Mouse (Mus musculus) ES-Bruce4 (cell line): ENCODE measurements around the gene 3425401B19Rik. TPM values are rescaled to one million over a fixed set of nuclear protein-coding genes. Genes with fewer than 3 reads are reported as not detected.

Experiments
- H3K27ac ChIP-seq: 2 replicates; pipeline ENCODE4 v1.5.1; 2012; ENCODE audit warnings: low read length, inconsistent platforms; ENCODE audit not compliant: insufficient read depth
- H3K27me3 ChIP-seq: 2 replicates; pipeline ENCODE4 v1.6.1; 2012; ENCODE audit warnings: mild to moderate bottlenecking, low read length, inconsistent platforms; ENCODE audit not compliant: control insufficient read depth, poor library complexity, insufficient read depth, severe bottlenecking
- H3K36me3 ChIP-seq: 2 replicates; pipeline ENCODE4 v1.6.1; 2012; ENCODE audit warnings: inconsistent platforms, mild to moderate bottlenecking, low read length, moderate library complexity; ENCODE audit not compliant: control insufficient read depth, poor library complexity, insufficient read depth, severe bottlenecking
- H3K4me1 ChIP-seq: one replicate; pipeline ENCODE4 v1.8.1; 2011; ENCODE audit warnings: low read length; ENCODE audit not compliant: control insufficient read depth, insufficient read depth
- H3K4me3 ChIP-seq: 2 replicates; pipeline ENCODE4 v1.5.1; 2011; ENCODE audit warnings: low read depth, mild to moderate bottlenecking, low read length
- H3K9ac ChIP-seq: 2 replicates; pipeline ENCODE4 v1.6.1; 2012; ENCODE audit warnings: low read depth, mild to moderate bottlenecking, inconsistent platforms; ENCODE audit not compliant: poor library complexity, severe bottlenecking
- H3K9me3 ChIP-seq: replicated peaks from 2 replicates; pipeline ENCODE4 v1.6.1; 2012; ENCODE audit warnings: mild to moderate bottlenecking, low read length, inconsistent platforms; ENCODE audit not compliant: control insufficient read depth, poor library complexity, insufficient read depth, severe bottlenecking
- CTCF ChIP-seq: IDR thresholded peaks from one replicate; pipeline ENCODE4 v1.8.1; 2011; ENCODE audit warnings: low read depth, low read length
- EP300 ChIP-seq: IDR thresholded peaks from 2 replicates; pipeline ENCODE4 v1.6.1; 2011; ENCODE audit warnings: low read depth, low read length; ENCODE audit not compliant: insufficient read depth
- POLR2A ChIP-seq: IDR thresholded peaks from one replicate; pipeline ENCODE4 v1.8.1; 2011; ENCODE audit warnings: low read length; ENCODE audit not compliant: insufficient read depth
- polyA plus RNA-seq: library from polyadenylated mRNA; stranded (reverse); fragments of >200 nt; gene quantifications from 2 replicates; pipeline ENCODE4 v1.2.4, GENCODE M21; 2011; ENCODE audit warnings: low read depth; ENCODE audit not compliant: missing spikeins, insufficient read depth, insufficient read length

The 3425401B19Rik gene
- polyA plus RNA-seq, 1 experiment, result not detected

DNA sequence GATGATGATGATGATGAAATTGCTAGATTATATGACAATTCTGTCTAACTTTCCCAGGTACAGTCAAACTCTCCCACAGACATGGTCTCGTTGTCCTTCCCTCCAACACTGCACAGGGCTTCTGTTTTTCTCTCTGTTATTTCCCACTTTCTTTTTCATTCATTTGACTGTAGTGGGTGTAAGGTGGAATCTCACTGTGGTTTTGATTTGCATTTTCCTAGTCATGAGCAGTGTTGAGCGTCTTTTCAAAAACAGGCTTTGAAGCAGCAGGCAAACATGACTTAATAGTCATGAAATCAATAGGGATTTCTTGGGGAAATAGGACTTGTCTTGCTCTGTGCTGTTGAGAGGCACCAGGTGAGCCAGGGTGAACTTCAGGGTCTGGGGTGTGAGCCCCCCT, 11.3 kb upstream of the 3425401B19Rik start:
- TF ChIP-seq POLR2A (no peak), CTCF (no peak), EP300 (no peak)
- Histone ChIP-seq H3K27me3 (no peaks in the 10 kb centered on the region), H3K4me3 (no peak overlapping the region), H3K4me1 (no peaks in the 10 kb centered on the region), H3K9ac (no peak overlapping the region), H3K27ac (no peak overlapping the region), H3K36me3 (no peaks in the 10 kb centered on the region), H3K9me3 (no peaks in the 10 kb centered on the region)

GRCm38 (mm10) chr14:32695906-32696305, 10.8 kb upstream of the 3425401B19Rik start:
- Histone ChIP-seq H3K9ac (no peak overlapping the region), H3K27me3 (no peaks in the 10 kb centered on the region), H3K36me3 (no peaks in the 10 kb centered on the region), H3K27ac (no peak overlapping the region), H3K4me3 (no peak overlapping the region), H3K9me3 (no peaks in the 10 kb centered on the region), H3K4me1 (no peaks in the 10 kb centered on the region)
- TF ChIP-seq CTCF, result no peak
- no peak for TF ChIP-seq EP300
- no peak for TF ChIP-seq POLR2A

DNA sequence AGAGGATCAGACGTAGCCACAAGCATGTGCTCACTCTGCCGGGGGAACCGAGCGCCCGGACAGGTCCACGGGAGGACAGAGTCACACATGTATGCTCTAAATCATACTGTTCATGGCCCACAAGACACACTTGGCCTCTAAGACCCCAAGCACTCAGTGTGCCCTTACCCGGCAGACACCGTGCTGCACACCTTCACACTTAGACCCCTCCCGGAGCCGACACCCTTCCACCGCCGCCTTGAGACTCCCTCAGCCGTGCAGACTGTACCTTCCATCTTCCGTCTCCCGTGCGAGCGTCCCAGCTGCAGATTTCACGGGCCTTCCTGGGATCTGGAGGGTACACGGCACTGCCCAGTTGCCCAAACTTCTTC, 373 bp downstream of the 3425401B19Rik start:
- no peak for TF ChIP-seq EP300
- TF ChIP-seq CTCF, result no peak
- TF ChIP-seq POLR2A, result no peak
- no peak overlapping the region for H3K9ac ChIP-seq
- no peaks in the 10 kb centered on the region for H3K9me3 ChIP-seq
- H3K4me1 ChIP-seq, result no peaks in the 10 kb centered on the region
- H3K27ac ChIP-seq, result no peak overlapping the region
- H3K36me3 ChIP-seq, result no peaks in the 10 kb centered on the region
- H3K4me3 ChIP-seq, result no peak overlapping the region
- H3K27me3 ChIP-seq, result no peaks in the 10 kb centered on the region

- Histone ChIP-seq H3K4me3 (no peak overlapping the region), H3K27me3 (no peaks in the 10 kb centered on the region), H3K4me1 (no peaks in the 10 kb centered on the region), H3K27ac (no peak overlapping the region), H3K9me3 (no peaks in the 10 kb centered on the region), H3K9ac (no peak overlapping the region), H3K36me3 (no peaks in the 10 kb centered on the region)
- TF ChIP-seq POLR2A, result no peak
- TF ChIP-seq CTCF, result no peak
- no peak for TF ChIP-seq EP300
Measured at GRCm38 (mm10) chr14:32683982-32684734, 935 bp downstream of the 3425401B19Rik start.

DNA sequence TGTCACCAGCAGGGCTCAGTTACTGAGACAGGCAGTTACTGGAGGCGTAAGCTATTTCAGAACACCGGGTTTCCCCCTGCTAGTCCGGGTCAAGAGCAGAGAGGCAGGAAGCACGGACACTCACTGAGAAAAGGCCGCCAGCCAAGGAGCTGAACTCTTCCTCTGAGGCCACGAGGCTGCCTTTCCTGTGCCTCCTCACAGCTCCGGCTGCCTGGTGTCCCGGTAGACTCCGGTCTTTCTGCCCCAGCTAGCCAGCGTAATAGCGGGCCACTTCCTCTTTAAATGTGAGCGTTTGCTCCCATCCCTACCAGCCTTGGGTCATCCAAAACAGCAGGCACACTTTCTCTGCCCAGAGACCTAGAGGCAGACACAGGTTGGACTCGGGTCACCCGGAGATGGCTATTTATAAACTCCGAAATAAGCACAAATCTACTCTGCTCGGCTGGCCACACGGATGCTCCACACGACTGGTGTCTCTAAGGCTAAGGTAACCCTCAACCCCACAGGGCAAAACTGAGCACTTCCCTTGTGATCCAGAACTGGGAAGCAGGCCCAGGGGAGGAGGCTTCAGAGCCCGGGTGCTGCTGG, 1.7 kb downstream of the 3425401B19Rik start:
- Histone ChIP-seq H3K27ac (no peak overlapping the region), H3K9ac (no peak overlapping the region), H3K4me3 (no peak overlapping the region), H3K27me3 (no peaks in the 10 kb centered on the region), H3K4me1 (no peaks in the 10 kb centered on the region), H3K36me3 (no peaks in the 10 kb centered on the region), H3K9me3 (no peaks in the 10 kb centered on the region)
- TF ChIP-seq POLR2A (no peak), CTCF (no peak), EP300 (no peak)

DNA sequence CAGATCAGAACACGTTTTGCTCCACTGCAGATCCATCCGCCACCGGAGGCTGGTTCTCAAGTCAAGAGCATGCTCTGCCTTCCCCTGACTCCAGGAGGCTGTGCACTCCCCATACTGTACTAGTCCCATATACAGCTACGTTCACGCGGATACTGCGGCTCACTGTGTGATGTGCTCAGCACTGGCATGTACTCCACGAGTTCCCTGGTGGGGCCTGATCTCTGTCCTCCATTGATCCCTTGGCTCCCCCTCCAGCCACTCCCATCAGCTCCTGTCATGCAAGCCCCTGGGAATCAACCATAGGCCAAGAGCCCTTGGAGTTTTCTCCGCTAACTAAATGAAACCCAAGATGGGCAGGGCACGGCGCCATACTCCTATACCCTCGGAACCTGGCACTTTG, 2.6 kb downstream of the 3425401B19Rik start:
- H3K27me3 ChIP-seq, result no peaks in the 10 kb centered on the region
- no peak overlapping the region for H3K9ac ChIP-seq
- no peaks in the 10 kb centered on the region for H3K4me1 ChIP-seq
- H3K36me3 ChIP-seq, result no peaks in the 10 kb centered on the region
- H3K9me3 ChIP-seq, result no peaks in the 10 kb centered on the region
- TF ChIP-seq POLR2A (no peak), CTCF (no peak), EP300 (no peak)
- H3K27ac ChIP-seq, result no peak overlapping the region
- H3K4me3 ChIP-seq, result no peak overlapping the region
